Mouse (Mus musculus) gastrocnemius, postnatal 4 days (tissue): ENCODE results near the gene Gsk3a. TPM values are rescaled to one million over a fixed set of nuclear protein-coding genes. Genes with fewer than 3 reads are reported as not detected.

Source experiments
- DNase-seq, 2 experiments: peaks; one replicate each; pipeline ENCODE4 v3.0.0; 2021 to 2022; ENCODE audit warnings: low spot score in 2 of 2, mixed read lengths in 2 of 2
- total RNA-seq, 2 experiments: library from RNA; stranded (reverse); gene quantifications; 2 replicates each; pipeline ENCODE4 v1.2.3; 2021

Gsk3a gene
- total RNA-seq, 2 experiments from 2014 or later = 62.8 to 63.2 TPM

GRCm38 (mm10) chr7:25227523-25228300, 9.9 kb downstream of the Gsk3a start:
- DNase-seq = no peak

GRCm38 (mm10) chr7:25222275-25222967, 15.2 kb downstream of the Gsk3a start:
- DNase-seq = no peak

- DNase-seq = peak; percentile 95 to 98
These were observed 16.4 kb downstream of the Gsk3a start, which contains the start of gene Zfp526 for GRCm38 (mm10) chr7:25221102-25221883. Gene Zfp526, plus strand, starts transcription at chr7:25221425.

- DNase-seq = no peak
These were observed 17.1 kb downstream of the Gsk3a start, which contains the start of gene Dedd2 for GRCm38 (mm10) chr7:25220457-25221101. Gene Dedd2, minus strand, starts transcription at chr7:25220615.

- DNase-seq = peak; percentile 74 to 90
These were observed 17.7 kb downstream of the Gsk3a start for GRCm38 (mm10) chr7:25219756-25220456.

- DNase-seq = no peak
These were observed 18.3 kb downstream of the Gsk3a start for GRCm38 (mm10) chr7:25219416-25219750.

GRCm38 (mm10) chr7:25218705-25219415, 18.8 kb downstream of the Gsk3a start:
- DNase-seq = peak in 1 of 2 experiments; percentile 52

GRCm38 (mm10) chr7:25217653-25218395, 19.8 kb downstream of the Gsk3a start:
- no peak for DNase-seq

GRCm38 (mm10) chr7:25214172-25214571, 23.5 kb downstream of the Gsk3a start:
- DNase-seq = no peak

- no peak for DNase-seq
These were observed 24.6 kb downstream of the Gsk3a start for GRCm38 (mm10) chr7:25213099-25213498.

- peak in 1 of 2 experiments; percentile 34 for DNase-seq
These were observed 27.2 kb downstream of the Gsk3a start for GRCm38 (mm10) chr7:25210482-25210881.

- no peak for DNase-seq
These were observed 28.5 kb downstream of the Gsk3a start for GRCm38 (mm10) chr7:25209161-25209622.

- DNase-seq = no peak
These were observed 31.4 kb downstream of the Gsk3a start for GRCm38 (mm10) chr7:25206094-25206830.

GRCm38 (mm10) chr7:25205355-25206093, 32.1 kb downstream of the Gsk3a start:
- no peak for DNase-seq

GRCm38 (mm10) chr7:25203624-25204023, 34.0 kb downstream of the Gsk3a start:
- no peak for DNase-seq

- DNase-seq = no peak
These were observed 40.1 kb downstream of the Gsk3a start for GRCm38 (mm10) chr7:25197384-25198018.

- no peak for DNase-seq
These were observed 41.5 kb downstream of the Gsk3a start for GRCm38 (mm10) chr7:25196107-25196506.
